Mouse (Mus musculus): ENCODE measurements around the gene Ncoa5.

Gene Ncoa5

GRCm38 (mm10) chr2:165043729-165044128, 9.1 kb upstream of the Ncoa5 start:
- DNase-seq: no peak

GRCm38 (mm10) chr2:165043090-165043636, 8.5 kb upstream of the Ncoa5 start:
- no peak for DNase-seq

- DNase-seq: no peak
These were observed 7.5 kb upstream of the Ncoa5 start for GRCm38 (mm10) chr2:165042126-165042525.

- DNase-seq: no peak
These were observed 2.7 kb upstream of the Ncoa5 start for GRCm38 (mm10) chr2:165037415-165037814.

- no peak for DNase-seq
These were observed 378 bp upstream of the Ncoa5 start for GRCm38 (mm10) chr2:165035058-165035431.

- DNase-seq: no peak
These were observed 1.4 kb downstream of the Ncoa5 start for GRCm38 (mm10) chr2:165033306-165033705.

GRCm38 (mm10) chr2:165032533-165032932, 2.1 kb downstream of the Ncoa5 start:
- DNase-seq: no peak

GRCm38 (mm10) chr2:165027163-165027562, 7.5 kb downstream of the Ncoa5 start:
- DNase-seq: no peak

GRCm38 (mm10) chr2:165020490-165020889, 14.2 kb downstream of the Ncoa5 start:
- DNase-seq: no peak

- DNase-seq: no peak
These were observed 19.7 kb downstream of the Ncoa5 start for GRCm38 (mm10) chr2:165014935-165015334.

- no peak for DNase-seq
These were observed 24.3 kb downstream of the Ncoa5 start for GRCm38 (mm10) chr2:165010351-165010750.

- no peak for DNase-seq
These were observed 25.1 kb downstream of the Ncoa5 start for GRCm38 (mm10) chr2:165009581-165009980.

- DNase-seq: no peak
These were observed 25.5 kb downstream of the Ncoa5 start for GRCm38 (mm10) chr2:165009161-165009560.

GRCm38 (mm10) chr2:165007986-165008385, 26.7 kb downstream of the Ncoa5 start:
- DNase-seq: no peak

GRCm38 (mm10) chr2:165006813-165007212, 27.9 kb downstream of the Ncoa5 start:
- no peak for DNase-seq

- DNase-seq: no peak
These were observed 30.4 kb downstream of the Ncoa5 start for GRCm38 (mm10) chr2:165004237-165004636.

- DNase-seq: no peak
These were observed 31.6 kb downstream of the Ncoa5 start for GRCm38 (mm10) chr2:165003108-165003507.

GRCm38 (mm10) chr2:165001958-165002357, 32.7 kb downstream of the Ncoa5 start:
- DNase-seq: no peak

GRCm38 (mm10) chr2:164997721-164998428, 36.8 kb downstream of the Ncoa5 start:
- DNase-seq: no peak

- no peak for DNase-seq
These were observed 37.6 kb downstream of the Ncoa5 start for GRCm38 (mm10) chr2:164996848-164997720.

GRCm38 (mm10) chr2:164995976-164996375, 38.7 kb downstream of the Ncoa5 start:
- DNase-seq: no peak

GRCm38 (mm10) chr2:164994659-164995428, 39.8 kb downstream of the Ncoa5 start:
- no peak for DNase-seq

- no peak for DNase-seq
These were observed 40.5 kb downstream of the Ncoa5 start for GRCm38 (mm10) chr2:164994156-164994555.
